Mouse (Mus musculus): ENCODE measurements around the gene Klhdc8a. TPM values are rescaled to one million over a fixed set of nuclear protein-coding genes. Genes with fewer than 3 reads are reported as not detected.
A peak's percentile ranks its signal among the peaks of the same experiment; 100 is the strongest.

Gene Klhdc8a
- polyA plus RNA-seq, 1 experiment from 2014 or later, result 3.4 TPM

DNA sequence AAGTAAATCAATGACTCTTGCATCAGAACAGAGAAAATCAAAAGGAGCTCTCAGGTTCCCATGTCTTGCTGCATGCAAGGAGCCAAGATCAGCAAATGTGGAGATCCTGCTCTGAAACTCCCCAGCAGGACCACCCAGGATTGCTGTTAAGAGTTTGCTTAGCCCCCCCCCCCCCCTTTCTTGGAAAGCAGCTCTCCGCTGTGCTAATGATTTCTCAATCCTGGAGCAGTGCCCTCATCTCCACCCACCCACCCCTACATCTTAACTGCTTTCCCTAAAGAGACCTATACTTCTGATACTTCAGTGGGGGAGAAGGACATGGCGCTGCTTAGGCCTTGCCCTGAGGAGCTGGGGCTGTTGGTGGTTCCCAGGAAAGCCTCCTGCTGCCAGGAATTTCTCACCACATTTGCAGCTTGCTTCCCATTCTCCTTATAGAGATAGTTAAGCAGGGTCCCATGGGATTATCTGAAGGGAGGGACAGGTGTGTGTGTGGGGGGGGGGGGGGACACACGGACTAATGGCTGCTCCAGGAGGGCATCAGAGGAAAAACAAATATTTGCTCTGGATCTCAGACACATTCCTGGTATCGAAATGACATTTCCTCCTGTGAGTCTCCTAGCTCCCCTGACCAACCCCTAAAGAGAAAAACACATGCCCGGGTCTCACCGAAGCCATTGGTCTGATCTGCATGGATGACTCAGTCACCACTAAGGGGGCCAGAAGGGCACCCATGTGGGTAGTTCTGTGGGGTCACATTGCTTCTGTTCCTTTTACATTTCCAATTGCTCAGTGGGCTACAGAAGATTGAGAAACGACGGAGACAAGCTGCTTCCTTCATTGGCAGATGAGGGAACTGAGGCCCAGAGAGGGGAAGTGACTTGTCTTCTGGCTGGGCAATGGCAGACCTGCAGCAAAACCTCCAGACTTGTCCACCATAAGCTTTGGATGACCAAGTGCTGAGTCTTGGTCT, 19.8 kb downstream of the Klhdc8a start:
- 0 out of 2 replicates have a peak, but pooled peaks cover 3% of the 10 kb centered on the region for H3K36me3 ChIP-seq (ENCODE audit: control insufficient read depth, insufficient read depth, low read length)
- H3K27ac ChIP-seq (ENCODE audit: low read depth, low read length), result peak overlapping the region; percentile 86
- no peaks in the 10 kb centered on the region for H3K9me3 ChIP-seq (replicated peaks; ENCODE audit: control insufficient read depth, low read length)
- peak overlapping the region; percentile 70 for H3K4me2 ChIP-seq (ENCODE audit: low read length)
- ATAC-seq (no peak), DNase-seq (ENCODE audit: low spot score) (peak; percentile 67)
- H3K27me3 ChIP-seq (replicated peaks; ENCODE audit: control insufficient read depth, insufficient read depth, low read length), result no peaks in the 10 kb centered on the region
- 25% methylated on average over 7 of the region's 8 CpGs for WGBS
- H3K9ac ChIP-seq (ENCODE audit: low read length), result peak overlapping the region; percentile 78
- H3K4me3 ChIP-seq (ENCODE audit: low read depth, low read length), result peak overlapping the region; percentile 71
- H3K4me1 ChIP-seq (ENCODE audit: control insufficient read depth, insufficient read depth, low read length), result peaks cover 52% of the 10 kb centered on the region

- Histone ChIP-seq H3K27me3 (replicated peaks; ENCODE audit: control insufficient read depth, insufficient read depth, low read length) (no peaks in the 10 kb centered on the region), H3K9ac (ENCODE audit: low read length) (peak overlapping the region; percentile 43; the same call in 1 of the 2 replicates), H3K36me3 (ENCODE audit: control insufficient read depth, insufficient read depth, low read length) (0 out of 2 replicates have a peak, but pooled peaks cover 3% of the 10 kb centered on the region), H3K4me1 (ENCODE audit: control insufficient read depth, insufficient read depth, low read length) (peaks cover 63% of the 10 kb centered on the region), H3K27ac (ENCODE audit: low read depth, low read length) (peak overlapping the region; percentile 86), H3K9me3 (replicated peaks; ENCODE audit: control insufficient read depth, low read length) (no peaks in the 10 kb centered on the region), H3K4me3 (ENCODE audit: low read depth, low read length) (peak overlapping the region; percentile 71; the same call in 1 of the 2 replicates), H3K4me2 (ENCODE audit: low read length) (peak overlapping the region; percentile 70)
- DNase-seq (ENCODE audit: low spot score) (peak; percentile 90), ATAC-seq (peak; percentile 5; the same call in 1 of the 2 replicates)
- 10% methylated on average over 5 of the region's 5 CpGs for WGBS
These were observed 20.8 kb downstream of the Klhdc8a start for GRCm38 (mm10) chr1:132319242-132319641.

DNA sequence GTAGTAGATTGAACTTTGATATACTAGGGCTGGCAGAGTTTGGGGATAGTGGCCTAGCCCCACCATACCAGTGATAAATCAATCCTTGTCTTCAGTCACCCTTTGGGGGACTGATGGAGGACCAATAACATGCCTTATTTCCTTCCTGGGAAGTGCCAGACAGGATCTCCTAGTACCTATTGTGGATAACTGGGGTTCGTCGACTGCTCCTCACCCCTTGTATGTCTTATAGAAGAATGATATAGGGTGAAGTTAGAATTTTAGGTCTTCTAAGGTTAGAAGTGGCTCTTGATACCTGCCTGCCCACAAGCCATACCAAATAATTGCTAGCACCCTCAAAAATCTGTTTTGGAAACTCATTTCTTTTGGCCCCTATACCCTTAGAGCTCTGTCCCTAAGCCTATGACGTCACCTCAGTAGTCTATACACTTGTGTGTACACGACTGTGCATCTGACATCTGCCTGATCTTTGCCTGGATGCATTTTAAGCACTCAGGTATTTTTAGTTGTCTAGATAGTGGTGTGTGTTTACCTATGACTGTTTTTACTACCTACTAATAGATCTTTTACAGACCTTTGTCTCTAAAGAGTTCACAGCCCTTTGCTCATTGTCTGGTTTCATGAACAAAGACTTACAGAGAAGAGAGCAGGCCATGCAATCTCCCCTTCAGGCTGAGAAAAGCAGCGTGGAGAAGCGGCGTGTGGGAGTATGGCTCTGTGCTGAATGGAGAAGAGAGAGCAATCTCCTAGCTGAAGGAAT, 23.6 kb downstream of the Klhdc8a start:
- no peak for ATAC-seq
- H3K9me3 ChIP-seq (replicated peaks; ENCODE audit: control insufficient read depth, low read length), result no peaks in the 10 kb centered on the region
- H3K36me3 ChIP-seq (ENCODE audit: control insufficient read depth, insufficient read depth, low read length), result 0 out of 2 replicates have a peak, but pooled peaks cover 8% of the 10 kb centered on the region
- H3K4me1 ChIP-seq (ENCODE audit: control insufficient read depth, insufficient read depth, low read length), result peaks cover 77% of the 10 kb centered on the region
- WGBS, result 22% methylated on average over 7 of the region's 7 CpGs
- DNase-seq (ENCODE audit: low spot score), result no peak
- H3K27me3 ChIP-seq (replicated peaks; ENCODE audit: control insufficient read depth, insufficient read depth, low read length), result no peaks in the 10 kb centered on the region
- H3K4me2 ChIP-seq (ENCODE audit: low read length), result peak overlapping the region; percentile 36; the same call in 1 of the 2 replicates
- no peak overlapping the region for H3K4me3 ChIP-seq (ENCODE audit: low read depth, low read length)
- H3K9ac ChIP-seq (ENCODE audit: low read length), result peak overlapping the region; percentile 46
- peak overlapping the region; percentile 93 for H3K27ac ChIP-seq (ENCODE audit: low read depth, low read length)

DNA sequence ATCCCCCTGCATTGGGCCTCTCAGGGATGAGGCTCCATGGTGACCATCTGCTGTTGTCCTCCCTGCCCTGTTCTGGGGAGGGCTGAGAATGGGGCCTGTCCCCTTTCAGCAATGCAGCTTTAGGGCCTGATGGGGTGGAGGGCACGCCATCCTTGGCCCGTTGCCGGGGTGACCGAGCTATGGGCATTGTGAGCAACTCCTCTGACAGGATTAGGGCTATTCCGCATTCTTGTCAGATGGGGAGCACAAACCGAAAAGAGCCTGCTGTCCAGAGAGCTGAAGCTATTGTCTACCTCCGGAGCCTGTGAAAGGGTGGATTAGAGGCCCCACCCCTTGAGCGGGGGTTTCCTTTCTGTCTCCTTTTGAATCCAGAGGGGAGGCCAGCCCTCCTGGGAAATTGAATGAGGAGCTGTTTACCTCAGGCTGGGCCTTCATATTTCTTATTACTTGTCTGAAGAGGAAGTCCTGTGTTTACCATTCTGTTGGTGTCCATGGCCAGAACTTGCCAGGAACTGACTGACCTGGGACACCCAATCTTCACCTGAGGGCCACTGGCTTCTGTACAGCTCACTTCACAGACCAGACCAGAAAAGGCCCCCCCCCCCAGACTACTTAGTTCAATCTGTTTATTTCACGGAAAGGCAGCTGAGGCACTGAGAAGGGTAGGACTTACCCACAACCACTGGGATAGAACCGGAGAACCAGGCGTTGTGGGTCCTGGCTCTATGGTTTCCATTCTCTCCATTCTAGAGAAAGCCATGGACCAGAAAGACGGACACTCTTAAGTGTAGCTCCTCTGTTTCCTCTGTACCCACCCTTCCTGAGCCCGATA, 24.5 kb downstream of the Klhdc8a start:
- DNase-seq (ENCODE audit: low spot score) (peak; percentile 93), ATAC-seq (peak; percentile 84)
- H3K9me3 ChIP-seq (replicated peaks; ENCODE audit: control insufficient read depth, low read length), result no peaks in the 10 kb centered on the region
- peak overlapping the region; percentile 46 for H3K9ac ChIP-seq (ENCODE audit: low read length)
- H3K27me3 ChIP-seq (replicated peaks; ENCODE audit: control insufficient read depth, insufficient read depth, low read length), result no peaks in the 10 kb centered on the region
- H3K27ac ChIP-seq (ENCODE audit: low read depth, low read length), result peak overlapping the region; percentile 93
- peaks cover 81% of the 10 kb centered on the region for H3K4me1 ChIP-seq (ENCODE audit: control insufficient read depth, insufficient read depth, low read length)
- peak overlapping the region; percentile 36 for H3K4me2 ChIP-seq (ENCODE audit: low read length)
- no peak overlapping the region for H3K4me3 ChIP-seq (ENCODE audit: low read depth, low read length)
- H3K36me3 ChIP-seq (ENCODE audit: control insufficient read depth, insufficient read depth, low read length), result peaks cover 13% of the 10 kb centered on the region; the same call in 1 of the 2 replicates
- WGBS, result 3% methylated on average over 13 of the region's 13 CpGs

- peak; percentile 91 for DNase-seq (ENCODE audit: low spot score)
These were observed 28.4 kb downstream of the Klhdc8a start for GRCm38 (mm10) chr1:132326777-132327176.

GRCm38 (mm10) chr1:132327477-132327876, 29.1 kb downstream of the Klhdc8a start:
- H3K4me1 ChIP-seq (ENCODE audit: control insufficient read depth, insufficient read depth, low read length), result peaks cover 50% of the 10 kb centered on the region
- 76% methylated on average over 17 of the region's 17 CpGs for WGBS
- no peak for ATAC-seq
- no peaks in the 10 kb centered on the region for H3K9me3 ChIP-seq (replicated peaks; ENCODE audit: control insufficient read depth, low read length)
- no peak overlapping the region for H3K4me3 ChIP-seq (ENCODE audit: low read depth, low read length)
- peak overlapping the region; percentile 56; the same call in 1 of the 2 replicates for H3K27ac ChIP-seq (ENCODE audit: low read depth, low read length)
- H3K9ac ChIP-seq (ENCODE audit: low read length), result peak overlapping the region; percentile 13; the same call in 1 of the 2 replicates
- H3K4me2 ChIP-seq (ENCODE audit: low read length), result no peak overlapping the region
- DNase-seq (ENCODE audit: low spot score), result no peak
- peaks cover 50% of the 10 kb centered on the region for H3K36me3 ChIP-seq (ENCODE audit: control insufficient read depth, insufficient read depth, low read length)
- H3K27me3 ChIP-seq (replicated peaks; ENCODE audit: control insufficient read depth, insufficient read depth, low read length), result no peaks in the 10 kb centered on the region

More at GRCm38 (mm10) chr1:132326777-132327176, 28.4 kb downstream of the Klhdc8a start:
- Histone ChIP-seq H3K9me3 (replicated peaks; ENCODE audit: control insufficient read depth, low read length) (no peaks in the 10 kb centered on the region), H3K27me3 (replicated peaks; ENCODE audit: control insufficient read depth, insufficient read depth, low read length) (no peaks in the 10 kb centered on the region), H3K4me1 (ENCODE audit: control insufficient read depth, insufficient read depth, low read length) (peaks cover 53% of the 10 kb centered on the region), H3K4me2 (ENCODE audit: low read length) (no peak overlapping the region), H3K4me3 (ENCODE audit: low read depth, low read length) (no peak overlapping the region), H3K9ac (ENCODE audit: low read length) (no peak overlapping the region), H3K27ac (ENCODE audit: low read depth, low read length) (peak overlapping the region; percentile 57; the same call in 1 of the 2 replicates), H3K36me3 (ENCODE audit: control insufficient read depth, insufficient read depth, low read length) (peaks cover 44% of the 10 kb centered on the region)
- peak; percentile 66 for ATAC-seq
- WGBS, result 21% methylated on average over 9 of the region's 9 CpGs

DNA sequence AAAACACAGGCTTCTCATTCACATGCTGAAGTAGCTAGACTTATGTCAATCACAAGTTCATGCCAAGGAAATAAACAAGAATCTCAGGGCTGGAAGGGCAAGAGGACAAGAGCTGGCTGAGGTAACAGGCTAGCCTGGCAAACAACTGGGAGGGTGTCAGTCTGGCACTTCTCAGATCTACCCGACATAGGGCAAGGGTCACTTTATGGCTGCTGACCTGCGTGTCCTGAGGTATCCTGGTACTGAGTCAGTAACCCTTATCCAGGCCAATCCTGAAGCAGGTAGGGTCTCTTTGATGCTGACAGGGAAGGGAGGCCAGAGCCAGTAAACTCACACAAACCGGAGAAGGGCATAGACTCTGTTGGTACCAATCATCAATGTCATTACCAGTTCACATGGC, 30.1 kb downstream of the Klhdc8a start:
- ATAC-seq (no peak), DNase-seq (ENCODE audit: low spot score) (no peak)
- H3K4me1 ChIP-seq (ENCODE audit: control insufficient read depth, insufficient read depth, low read length), result peaks cover 50% of the 10 kb centered on the region
- no peak overlapping the region for H3K27ac ChIP-seq (ENCODE audit: low read depth, low read length)
- H3K36me3 ChIP-seq (ENCODE audit: control insufficient read depth, insufficient read depth, low read length), result peaks cover 57% of the 10 kb centered on the region
- H3K4me3 ChIP-seq (ENCODE audit: low read depth, low read length), result no peak overlapping the region
- no peak overlapping the region for H3K4me2 ChIP-seq (ENCODE audit: low read length)
- WGBS, result 93% methylated on average over 3 of the region's 3 CpGs
- H3K9me3 ChIP-seq (replicated peaks; ENCODE audit: control insufficient read depth, low read length), result no peaks in the 10 kb centered on the region
- H3K9ac ChIP-seq (ENCODE audit: low read length), result no peak overlapping the region
- no peaks in the 10 kb centered on the region for H3K27me3 ChIP-seq (replicated peaks; ENCODE audit: control insufficient read depth, insufficient read depth, low read length)

DNA sequence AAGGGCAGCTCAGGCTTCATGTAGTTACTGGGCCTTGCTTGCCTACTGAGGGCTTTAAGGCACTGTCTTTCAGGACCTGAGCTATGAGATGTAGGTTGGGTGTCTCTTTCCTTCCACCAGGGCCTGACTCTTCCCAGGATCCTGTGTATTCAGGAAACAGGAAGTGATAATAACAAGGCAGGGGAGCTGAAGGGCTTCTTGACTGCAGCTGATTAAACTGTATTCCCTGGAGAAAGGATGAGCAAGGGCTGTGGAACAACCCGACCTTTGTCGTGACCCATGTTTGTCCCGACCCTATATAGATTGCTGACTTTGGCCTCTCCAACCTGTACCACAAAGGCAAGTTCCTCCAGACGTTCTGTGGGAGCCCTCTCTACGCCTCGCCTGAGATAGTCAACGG, 31.2 kb downstream of the Klhdc8a start:
- peaks cover 57% of the 10 kb centered on the region for H3K36me3 ChIP-seq (ENCODE audit: control insufficient read depth, insufficient read depth, low read length)
- no peak overlapping the region for H3K4me3 ChIP-seq (ENCODE audit: low read depth, low read length)
- H3K9me3 ChIP-seq (replicated peaks; ENCODE audit: control insufficient read depth, low read length), result no peaks in the 10 kb centered on the region
- H3K4me1 ChIP-seq (ENCODE audit: control insufficient read depth, insufficient read depth, low read length), result peaks cover 48% of the 10 kb centered on the region
- no peak for DNase-seq (ENCODE audit: low spot score)
- H3K4me2 ChIP-seq (ENCODE audit: low read length), result no peak overlapping the region
- H3K27ac ChIP-seq (ENCODE audit: low read depth, low read length), result no peak overlapping the region
- 82% methylated on average over 7 of the region's 7 CpGs for WGBS
- ATAC-seq, result no peak
- H3K9ac ChIP-seq (ENCODE audit: low read length), result no peak overlapping the region
- H3K27me3 ChIP-seq (replicated peaks; ENCODE audit: control insufficient read depth, insufficient read depth, low read length), result no peaks in the 10 kb centered on the region
